Mouse (Mus musculus) midbrain, embryonic 11.5 days (tissue): Measurements from ENCODE around the gene AY761184. TPM values are rescaled to one million over a fixed set of nuclear protein-coding genes. Genes with fewer than 3 reads are reported as not detected.
"Not testable (repeated sequence)": the region's sequence is repeated elsewhere in the genome, so short reads cannot be mapped to it uniquely, and the experiment has no call there.

Experiments
- ATAC-seq: fragments of 200-750 bp; cut with Nextera tagmentation; 2 replicates; pipeline ENCODE4 v1.8.0; 2017; ENCODE audit warnings: moderate TSS enrichment, moderate library complexity; ENCODE audit not compliant: low FRiP score
- DNase-seq: peaks from one replicate; pipeline ENCODE4 v3.0.0; 2015; ENCODE audit warnings: low spot score; ENCODE audit errors: missing footprints
- H3K27ac ChIP-seq: fragments of 300-500 bp; sonication (generic); 2 replicates; pipeline ENCODE4 v1.5.1; 2014; ENCODE audit warnings: low read depth, low read length
- H3K27me3 ChIP-seq: fragments of 300-500 bp; sonication (generic); 2 replicates; pipeline ENCODE4 v1.6.1; 2014; ENCODE audit warnings: mild to moderate bottlenecking, low read length, moderate library complexity, mixed read lengths; ENCODE audit not compliant: control insufficient read depth, insufficient read depth
- H3K36me3 ChIP-seq: fragments of 300-500 bp; sonication (generic); 2 replicates; pipeline ENCODE4 v1.6.1; 2014; ENCODE audit warnings: mild to moderate bottlenecking, low read length, moderate library complexity, mixed read lengths; ENCODE audit not compliant: control insufficient read depth, insufficient read depth
- H3K4me1 ChIP-seq: fragments of 300-500 bp; sonication (generic); 2 replicates; pipeline ENCODE4 v1.6.1; 2014; ENCODE audit warnings: low read length; ENCODE audit not compliant: control insufficient read depth, insufficient read depth
- H3K4me2 ChIP-seq: fragments of 300-500 bp; sonication (generic); 2 replicates; pipeline ENCODE4 v1.6.1; 2014; ENCODE audit warnings: mild to moderate bottlenecking, moderate library complexity
- H3K4me3 ChIP-seq: fragments of 300-500 bp; sonication (generic); 2 replicates; pipeline ENCODE4 v1.5.1; 2014; ENCODE audit warnings: low read depth, low read length
- H3K9ac ChIP-seq: fragments of 300-500 bp; sonication (generic); 2 replicates; pipeline ENCODE4 v1.6.1; 2014; ENCODE audit warnings: low read length
- H3K9me3 ChIP-seq: fragments of 300-500 bp; sonication (generic); 2 replicates; pipeline ENCODE4 v1.6.1; 2016; ENCODE audit warnings: low read length; ENCODE audit not compliant: control insufficient read depth
- WGBS: fragments of 180-500 bp; shearing (Covaris S2); extraction: QIAGEN DNeasy Blood & Tissue Kit; methylation state at CpG from one replicate; pipeline ENCODE4 v1.1.7; 2014; 5-methylcytosine and 5-hydroxymethylcytosine counted together
- polyA plus RNA-seq: library from polyadenylated mRNA; unstranded; fragments of >200 nt; fragmentation: Nextera tagmentation; extraction: Ambion mirVana; gene quantifications from 2 replicates; pipeline ENCODE4 v1.2.1, GENCODE M21; 2014

AY761184 gene
- polyA plus RNA-seq = not detected in 2 replicates

DNA sequence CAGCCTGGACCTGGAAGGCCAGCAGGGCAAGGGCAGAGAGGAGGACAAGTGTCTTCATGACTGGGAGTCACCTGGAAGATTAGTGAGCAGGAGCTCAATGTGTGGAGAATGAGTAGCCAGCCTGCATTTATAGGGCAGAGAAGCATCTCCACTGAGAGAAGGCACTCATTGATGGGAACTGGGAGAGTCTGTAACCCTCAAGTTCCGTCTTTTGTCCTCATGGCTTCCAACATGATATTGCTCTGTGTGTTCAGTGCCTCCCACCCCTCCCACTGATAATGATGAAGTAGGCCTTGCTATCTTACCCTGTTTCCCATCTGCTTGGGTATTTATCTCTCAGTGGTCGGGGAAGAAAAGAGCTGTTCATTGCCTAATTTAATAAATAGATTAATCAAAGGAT lies at the start of gene AY761184:
Gene AY761184 (minus strand): TSS at position 101 of the 400 bp plus-strand sequence.
- 67% methylated on average over 1 of the region's 2 CpGs for WGBS
- H3K9me3 ChIP-seq, ATAC-seq, H3K4me1 ChIP-seq, H3K27me3 ChIP-seq, DNase-seq, H3K27ac ChIP-seq, H3K4me3 ChIP-seq, H3K36me3 ChIP-seq, H3K4me2 ChIP-seq, H3K9ac ChIP-seq: not testable (repeated sequence)

DNA sequence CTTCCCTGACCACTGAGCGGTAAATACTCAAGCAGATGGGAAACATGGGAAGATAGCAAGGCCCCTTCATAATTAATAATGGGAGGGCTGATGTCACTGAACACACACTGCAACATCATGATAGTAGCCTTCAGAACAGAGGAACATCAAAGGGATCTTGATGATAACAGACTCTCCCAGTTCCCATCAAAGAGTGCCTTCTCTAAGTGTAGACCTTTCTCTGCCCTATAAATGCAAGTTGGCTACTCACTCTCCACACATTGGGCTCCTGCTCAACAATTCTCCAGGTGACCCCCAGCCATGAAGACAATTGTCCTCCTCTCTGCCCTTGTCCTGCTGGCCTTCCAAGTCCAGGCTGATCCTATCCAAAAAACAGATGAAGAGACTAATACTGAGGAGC lies 37.9 kb downstream of the AY761184 start, which contains the start of gene Defa34:
Gene Defa34 (plus strand): TSS at position 301 of the 400 bp plus-strand sequence.
- ATAC-seq, H3K9me3 ChIP-seq: not testable (repeated sequence)
- 86% methylated on average over 1 of the region's 1 CpGs for WGBS

DNA sequence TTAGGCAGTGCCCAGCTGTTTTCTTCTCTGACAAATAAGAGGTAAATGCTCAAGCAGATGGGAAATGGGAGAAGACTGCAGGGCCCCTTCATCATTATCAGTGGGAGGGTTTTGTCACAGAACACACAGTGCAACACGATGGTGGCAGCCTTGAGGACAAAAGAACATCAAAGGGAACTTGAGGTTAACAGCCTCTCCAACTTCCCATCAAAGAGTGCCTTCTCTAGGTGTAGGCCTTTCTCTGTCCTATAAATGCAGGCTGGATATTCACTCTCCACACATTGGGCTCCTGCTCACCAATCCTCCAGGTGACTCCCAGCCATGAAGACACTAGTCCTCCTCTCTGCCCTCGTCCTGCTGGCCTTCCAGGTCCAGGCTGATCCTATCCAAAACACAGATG lies 48.0 kb downstream of the AY761184 start, which contains the start of gene Defa17:
Gene Defa17 (plus strand): TSS at position 301 of the 400 bp plus-strand sequence.
- H3K9ac ChIP-seq, H3K4me2 ChIP-seq, ATAC-seq, H3K4me1 ChIP-seq, H3K9me3 ChIP-seq, H3K27me3 ChIP-seq, H3K36me3 ChIP-seq, H3K4me3 ChIP-seq, H3K27ac ChIP-seq, DNase-seq: not testable (repeated sequence)
- no CpG with 5 or more reads among the region's 2 CpGs for WGBS

More for the DNA sequence above, 37.9 kb downstream of the AY761184 start, which contains the start of gene Defa34:
- H3K4me3 ChIP-seq, H3K27me3 ChIP-seq, H3K9ac ChIP-seq, H3K4me2 ChIP-seq, DNase-seq, H3K4me1 ChIP-seq, H3K27ac ChIP-seq, H3K36me3 ChIP-seq: not testable (repeated sequence)

Other genes starting within 250 kb of the AY761184 start
- gene Gm7849, start 247.1 kb downstream of the AY761184 start, polyA plus RNA-seq = not detected in 2 replicates
- gene Defa20, start 194.4 kb downstream of the AY761184 start, polyA plus RNA-seq = not detected in 2 replicates
- not detected in 2 replicates for gene Defa32, start 174.6 kb downstream of the AY761184 start, polyA plus RNA-seq
- gene Defa37, start 138.3 kb downstream of the AY761184 start, polyA plus RNA-seq = not detected in 2 replicates
- not detected in 2 replicates for gene Defa28, start 120.6 kb downstream of the AY761184 start, polyA plus RNA-seq
- gene Gm7861, start 109.1 kb downstream of the AY761184 start, polyA plus RNA-seq = not detected in 2 replicates
- not detected in 2 replicates for gene Defa26, start 85.5 kb downstream of the AY761184 start, polyA plus RNA-seq
- gene Defa17, start 47.9 kb downstream of the AY761184 start, polyA plus RNA-seq = not detected in 2 replicates
- not detected in 2 replicates for gene Defa34, start 37.8 kb downstream of the AY761184 start, polyA plus RNA-seq
- gene Defa24, start 30.8 kb upstream of the AY761184 start, polyA plus RNA-seq = not detected in 2 replicates
- not detected in 2 replicates for gene Defb50, start 119.9 kb upstream of the AY761184 start, polyA plus RNA-seq
- gene Defb2, start 136.3 kb upstream of the AY761184 start, polyA plus RNA-seq = not detected in 2 replicates
- not detected in 2 replicates for gene Defb10, start 155.3 kb upstream of the AY761184 start, polyA plus RNA-seq
- not detected in 2 replicates for gene Defb9, start 181.8 kb upstream of the AY761184 start, polyA plus RNA-seq
- gene Defb11, start 202.8 kb upstream of the AY761184 start, polyA plus RNA-seq = not detected in 2 replicates
- gene Defb15, start 229.1 kb upstream of the AY761184 start, polyA plus RNA-seq = not detected in 2 replicates
- gene Defb35, start 234.7 kb upstream of the AY761184 start, polyA plus RNA-seq = not detected in 2 replicates
- not detected in 2 replicates for gene Defb13, start 243.1 kb upstream of the AY761184 start, polyA plus RNA-seq